Mouse (Mus musculus) ovary, postnatal 14 days (tissue): ENCODE results near the gene Phospho1.

ENCODE experiments used
- DNase-seq: peaks from one replicate; pipeline ENCODE4 v3.0.0; 2022; ENCODE audit warnings: low spot score

Phospho1 gene

DNA sequence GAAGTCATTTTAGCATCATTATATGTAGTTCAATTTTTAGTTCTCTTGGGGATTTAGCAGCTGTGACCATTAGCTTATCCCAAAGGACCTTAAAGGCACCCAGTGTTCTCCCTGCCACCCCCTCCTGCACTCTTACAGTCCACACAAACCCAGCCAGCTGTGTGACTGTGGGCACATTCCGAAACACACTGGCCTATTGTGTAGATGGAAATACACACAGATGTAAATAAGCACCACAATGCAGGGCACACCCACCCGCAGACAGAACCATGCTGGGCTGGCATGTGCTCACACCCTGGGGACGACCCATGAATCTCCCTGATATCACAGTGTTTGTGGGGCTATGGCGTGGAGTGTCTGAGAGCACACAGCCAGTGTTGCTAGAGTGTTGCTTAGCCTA lies 12.1 kb upstream of the Phospho1 start:
- no peak for DNase-seq

DNA sequence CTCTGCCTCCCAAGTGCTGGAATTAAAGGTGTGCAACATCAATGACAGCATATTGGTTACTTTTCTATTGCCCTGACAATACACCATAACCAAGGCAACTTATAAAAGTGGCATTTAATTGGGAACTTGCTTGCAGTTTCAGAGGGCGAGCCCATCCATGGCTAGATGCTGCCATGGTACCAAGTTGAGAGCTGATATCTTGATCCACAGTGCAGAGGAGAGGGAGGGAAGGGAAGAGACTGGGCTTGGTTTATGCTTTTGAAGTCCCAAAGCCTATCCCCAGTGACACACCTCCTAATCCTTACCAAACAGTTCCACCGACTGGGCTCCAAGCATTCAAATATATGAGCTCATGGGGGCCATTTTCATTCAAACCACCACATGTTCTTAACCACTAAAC lies 10.2 kb upstream of the Phospho1 start:
- no peak for DNase-seq

DNA sequence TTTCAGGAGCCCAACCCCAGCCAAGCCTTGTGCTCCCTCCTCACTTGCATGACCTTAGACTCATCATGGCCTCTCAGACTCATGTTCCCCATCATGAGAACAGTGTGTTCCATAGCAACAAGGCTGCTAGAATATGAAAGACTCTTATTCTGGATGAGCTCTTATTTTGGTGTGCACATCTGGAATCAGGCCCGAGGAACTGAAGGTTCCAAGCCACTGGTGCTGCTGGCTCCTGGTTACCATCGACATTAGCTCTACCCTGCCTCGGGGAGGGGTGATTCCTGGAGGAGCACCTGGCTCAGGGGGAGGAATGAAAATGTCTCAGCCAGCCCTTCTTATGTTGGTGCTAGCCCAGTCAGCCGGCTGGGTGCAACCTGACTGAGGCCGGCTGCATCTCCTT lies 9.4 kb upstream of the Phospho1 start:
- DNase-seq = no peak

DNA sequence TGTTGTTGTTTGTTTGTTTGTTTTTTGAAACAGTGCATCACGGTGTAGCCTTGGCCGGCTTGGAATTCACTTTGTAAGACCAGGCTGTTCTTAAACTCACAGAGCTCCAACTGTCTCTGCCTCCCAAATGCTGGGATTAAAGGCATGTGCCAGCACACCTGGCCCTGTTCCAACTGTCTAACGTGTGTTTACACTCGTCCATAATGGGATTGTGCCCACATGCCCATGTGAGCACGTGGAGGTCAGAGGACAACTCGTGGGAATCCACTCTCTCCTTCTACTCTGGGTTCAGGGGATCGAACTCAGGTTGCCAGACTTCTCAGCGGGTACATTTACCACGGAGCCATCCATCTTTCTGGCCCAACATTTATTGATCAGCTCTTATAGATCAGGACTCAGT lies 8.9 kb upstream of the Phospho1 start:
- DNase-seq = no peak

GRCm38 (mm10) chr11:95819138-95819537 lies 5.2 kb upstream of the Phospho1 start:
- no peak for DNase-seq

- DNase-seq = no peak
Measured at GRCm38 (mm10) chr11:95821511-95821910, 2.8 kb upstream of the Phospho1 start.

DNA sequence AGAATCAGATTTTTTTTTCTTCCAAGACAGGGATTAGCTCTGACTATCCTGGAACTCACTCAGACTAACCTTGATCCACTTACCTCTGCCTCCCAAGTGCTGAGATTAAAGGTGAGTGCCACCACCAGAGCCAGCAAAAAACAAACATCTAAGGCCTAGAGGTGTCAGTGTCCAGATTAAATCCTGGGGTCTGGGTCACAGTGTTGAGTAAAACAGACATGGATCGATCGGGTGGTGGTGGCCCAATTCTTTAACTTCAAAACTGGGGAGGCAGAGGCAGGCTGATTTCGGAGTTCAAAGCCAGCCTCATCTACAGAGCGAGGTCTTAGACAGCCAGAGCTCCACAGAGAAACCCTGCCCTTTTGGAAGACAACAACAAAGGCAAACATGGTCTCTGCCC lies 1.9 kb upstream of the Phospho1 start:
- DNase-seq = no peak

DNA sequence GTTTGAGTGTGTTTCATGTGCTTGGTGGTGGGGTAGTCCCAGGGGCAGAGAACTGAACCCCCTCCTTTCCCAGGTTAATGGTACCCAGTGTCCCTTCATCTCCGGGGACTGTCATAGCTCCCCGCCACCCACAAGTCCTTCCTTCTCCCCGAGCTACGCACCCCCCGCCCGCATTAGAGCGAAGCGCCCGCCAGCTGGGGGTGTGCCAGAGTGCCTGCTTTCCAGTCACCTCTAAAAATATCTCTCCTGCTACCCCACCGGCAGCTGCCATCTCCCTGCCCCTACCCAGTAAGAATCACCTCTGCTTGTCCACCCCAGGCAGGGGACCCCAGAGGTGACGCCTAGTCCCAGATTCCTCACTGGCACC lies 561 bp downstream of the Phospho1 start:
- DNase-seq = no peak

DNA sequence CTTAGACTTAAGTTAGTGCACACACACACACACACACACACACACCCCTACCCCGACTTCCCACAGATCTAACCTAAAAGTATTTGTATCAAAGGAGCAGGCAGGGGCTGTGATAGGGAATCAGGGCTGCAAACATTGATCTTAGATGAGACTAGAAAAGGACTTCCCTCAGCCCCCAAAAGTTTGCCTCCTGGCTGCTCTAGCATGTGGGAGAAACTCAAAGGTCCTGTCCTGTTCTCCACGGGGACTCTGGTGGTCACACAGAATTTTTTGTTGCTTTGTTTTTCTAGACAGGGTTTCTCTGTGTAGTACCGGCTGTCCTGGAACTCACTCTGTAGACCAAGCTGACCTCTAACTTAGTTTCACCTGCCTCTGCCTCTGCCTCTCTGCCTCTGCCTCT lies 1.3 kb downstream of the Phospho1 start:
- DNase-seq = no peak

- no peak for DNase-seq
Measured at GRCm38 (mm10) chr11:95826317-95827167, 2.2 kb downstream of the Phospho1 start.

DNA sequence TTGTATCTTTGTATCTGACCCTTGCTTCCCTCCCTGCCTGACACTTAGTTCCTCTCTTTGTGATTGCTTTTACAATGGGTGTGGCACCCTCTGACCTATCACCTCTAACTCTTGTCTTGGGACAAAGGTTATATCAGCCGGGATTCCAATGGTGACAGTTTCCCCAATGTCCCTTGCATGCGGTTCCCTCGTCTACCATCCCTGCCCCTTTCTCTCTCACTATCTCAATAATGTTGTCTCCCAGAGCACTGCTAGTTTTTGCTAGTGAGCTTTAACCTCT lies 2.8 kb downstream of the Phospho1 start:
- DNase-seq = no peak

- peak; percentile 64 for DNase-seq
Measured at GRCm38 (mm10) chr11:95827464-95828085, 3.3 kb downstream of the Phospho1 start.

DNA sequence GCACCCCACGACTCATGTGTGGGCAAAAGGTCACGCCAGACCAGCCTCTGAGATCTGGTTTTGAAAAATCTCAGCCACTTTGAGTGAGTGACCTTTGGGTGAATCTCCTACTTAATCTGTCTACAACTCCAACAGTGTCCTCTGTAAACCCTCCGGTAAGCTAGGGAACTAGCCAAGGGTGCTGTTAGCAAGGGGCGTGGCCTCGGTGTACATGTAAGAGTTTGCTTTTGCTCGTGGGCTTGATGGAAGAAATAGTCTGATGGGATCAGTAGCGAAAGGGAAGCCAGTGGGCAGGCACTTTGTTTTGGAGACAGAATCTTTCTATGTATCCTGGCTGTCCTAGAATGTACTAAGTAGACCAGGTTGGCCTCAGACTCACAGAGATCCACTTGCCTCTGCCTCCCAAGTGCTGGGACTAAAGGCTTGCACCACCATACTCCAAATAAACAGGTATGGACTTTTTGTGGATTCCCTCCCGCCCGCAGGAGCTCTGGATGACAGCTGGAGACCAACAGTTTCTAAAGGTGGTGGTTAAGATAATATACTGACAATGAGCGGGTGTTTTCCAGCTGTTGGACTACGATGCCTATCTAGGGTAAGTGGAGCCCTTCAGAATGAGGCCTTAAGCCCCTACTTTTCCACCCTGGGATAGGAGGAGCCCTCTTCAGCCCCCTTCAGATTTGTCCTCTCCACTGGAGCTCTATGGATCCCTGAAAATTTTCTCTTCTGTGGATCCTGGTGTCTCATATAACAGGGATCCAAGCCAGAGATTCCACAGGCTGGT lies 4.1 kb downstream of the Phospho1 start:
- DNase-seq = no peak

DNA sequence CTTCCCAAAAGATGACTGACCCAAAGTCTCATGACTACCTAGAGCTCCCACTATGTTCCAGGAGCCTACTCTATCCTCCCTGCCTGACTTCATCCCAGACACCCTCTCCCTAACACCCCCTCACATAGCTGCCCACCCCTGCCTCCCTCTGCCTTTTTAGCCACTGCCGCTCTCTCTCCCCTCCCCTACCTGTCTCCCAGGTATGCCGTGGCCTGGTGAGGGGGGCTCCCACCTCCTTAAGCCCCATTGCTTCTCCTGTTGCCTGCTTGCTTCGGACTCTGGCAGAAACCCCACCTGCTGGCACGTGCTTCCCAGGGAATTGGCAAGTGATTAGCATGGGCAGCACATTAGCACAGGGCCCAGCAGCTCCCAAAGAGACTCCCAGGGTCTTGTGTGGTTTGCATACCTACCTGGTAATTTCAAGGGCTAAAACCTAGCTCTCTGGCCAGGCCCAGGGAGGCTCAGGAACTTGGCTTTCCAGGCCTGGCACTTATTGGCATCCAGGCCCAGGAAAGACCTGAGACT lies 5.3 kb downstream of the Phospho1 start:
- DNase-seq = no peak

DNA sequence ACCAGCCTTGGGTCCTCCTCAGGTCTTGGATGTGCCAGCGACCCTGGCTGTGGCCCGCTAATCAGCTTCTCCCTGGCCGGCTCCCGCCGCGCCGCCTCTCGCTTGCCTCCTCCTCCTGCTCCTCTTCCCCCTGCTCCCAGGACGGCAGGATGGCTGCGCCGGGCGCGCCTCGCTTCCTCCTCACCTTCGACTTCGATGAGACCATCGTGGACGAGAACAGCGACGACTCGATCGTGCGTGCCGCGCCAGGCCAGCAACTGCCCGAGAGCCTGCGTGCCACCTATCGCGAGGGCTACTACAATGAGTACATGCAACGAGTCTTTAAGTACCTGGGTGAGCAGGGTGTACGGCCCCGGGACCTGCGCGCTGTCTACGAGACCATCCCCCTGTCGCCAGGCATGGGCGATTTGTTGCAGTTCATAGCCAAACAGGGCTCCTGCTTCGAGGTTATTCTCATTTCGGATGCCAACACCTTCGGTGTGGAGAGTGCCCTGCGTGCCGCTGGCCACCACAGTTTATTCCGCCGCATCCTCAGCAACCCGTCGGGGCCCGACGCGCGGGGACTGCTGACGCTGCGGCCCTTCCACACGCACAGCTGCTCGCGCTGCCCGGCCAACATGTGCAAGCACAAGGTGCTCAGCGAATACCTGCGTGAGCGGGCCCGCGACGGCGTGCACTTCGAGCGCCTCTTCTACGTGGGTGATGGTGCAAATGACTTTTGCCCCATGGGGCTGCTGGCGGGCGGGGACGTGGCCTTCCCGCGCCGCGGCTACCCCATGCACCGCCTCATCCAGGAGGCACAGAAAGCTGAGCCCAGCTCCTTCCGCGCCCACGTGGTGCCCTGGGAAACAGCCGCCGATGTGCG lies 6.3 kb downstream of the Phospho1 start:
- DNase-seq = no peak

GRCm38 (mm10) chr11:95831276-95831619 lies 6.9 kb downstream of the Phospho1 start:
- DNase-seq = no peak

- DNase-seq = no peak
Measured at GRCm38 (mm10) chr11:95831641-95832040, 7.3 kb downstream of the Phospho1 start.

GRCm38 (mm10) chr11:95832129-95833005 lies 8.1 kb downstream of the Phospho1 start:
- no peak for DNase-seq

GRCm38 (mm10) chr11:95833006-95833570 lies 8.8 kb downstream of the Phospho1 start:
- no peak for DNase-seq

GRCm38 (mm10) chr11:95833631-95834142 lies 9.4 kb downstream of the Phospho1 start:
- DNase-seq = no peak
